Mouse (Mus musculus): ENCODE results near the gene Txndc5.

DNA sequence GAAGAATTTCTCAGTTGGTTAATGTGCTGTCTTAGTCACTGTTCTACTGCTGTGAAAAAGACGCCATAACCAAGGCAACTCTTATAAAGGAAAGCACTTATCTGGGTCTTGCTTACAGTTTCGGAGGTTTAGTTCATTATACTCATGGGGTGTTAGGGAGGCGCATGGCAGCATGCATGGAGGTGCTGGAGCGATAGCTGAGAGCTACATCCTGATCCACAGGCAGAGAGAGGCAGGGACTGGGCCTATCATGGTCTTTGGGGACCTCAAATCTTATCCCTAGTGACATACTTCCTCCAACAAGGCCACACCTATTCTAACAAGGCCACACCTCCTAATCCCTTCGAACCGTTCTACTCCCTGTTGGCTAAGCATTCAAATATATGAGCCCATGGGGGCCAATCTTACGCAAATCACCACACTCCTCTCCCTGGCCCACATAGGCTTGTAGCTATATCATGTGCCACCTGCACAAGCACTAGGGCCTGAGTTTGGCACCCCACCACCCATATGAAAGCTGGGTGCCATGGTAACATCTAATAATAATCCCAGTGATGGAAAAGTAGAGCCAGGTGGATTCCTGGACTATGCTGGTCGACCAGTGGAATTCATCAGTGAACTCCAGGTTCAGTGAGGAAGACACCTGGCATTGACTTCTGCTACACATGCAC is 15.0 kb upstream of the Txndc5 start:
- TF ChIP-seq UBTF (IDR thresholded peaks at IDR 0.05; ENCODE audit: low read depth, low read length) (no peak), CTCF (conservative IDR thresholded peaks at IDR 0.05 in 1 of 2, IDR thresholded peaks at IDR 0.05 in 1 of 2; ENCODE audit: low read depth in 2 of 2, low read length in 2 of 2) (no peak), EP300 (IDR thresholded peaks at IDR 0.05; ENCODE audit: low read length) (no peak), SIN3A (IDR thresholded peaks at IDR 0.05; ENCODE audit: low read length) (no peak), ZMIZ1 (IDR thresholded peaks at IDR 0.05; ENCODE audit: low read depth, low read length) (no peak), CHD2 (IDR thresholded peaks at IDR 0.05; ENCODE audit: low read length) (no peak), USF1 (IDR thresholded peaks at IDR 0.05; ENCODE audit: low read depth, low read length) (no peak), RAD21 (IDR thresholded peaks at IDR 0.05; ENCODE audit: low read depth, low read length) (no peak)

All from CH12.LX (cell line).